Mouse (Mus musculus): ENCODE data around the gene Mcrs1. TPM values are rescaled to one million over a fixed set of nuclear protein-coding genes. Genes with fewer than 3 reads are reported as not detected.

Mcrs1 gene
- polyA plus RNA-seq (2014; fragmentation: Illumina TruSeq; extraction: RNeasy Lipid Tissue Mini Kit (QIAGEN cat#74804); ENCODE audit: low read depth, low replicate concordance), result 47.2 TPM

GRCm38 (mm10) chr15:99251626-99252380, at the start of gene Mcrs1:
TSS of gene Mcrs1 (minus strand) at chr15:99251961.

GRCm38 (mm10) chr15:99295484-99295981, 43.8 kb upstream of the Mcrs1 start, which contains the start of gene Fam186b:
TSS of gene Fam186b (minus strand) at chr15:99295888.

GRCm38 (mm10) chr15:99294813-99295374, 43.1 kb upstream of the Mcrs1 start, which contains the start of gene Prpf40b:
TSS of gene Prpf40b (plus strand) at chr15:99295087.

GRCm38 (mm10) chr15:99224208-99224911, 27.4 kb downstream of the Mcrs1 start, which contains the start of gene Kcnh3:
TSS of gene Kcnh3 (plus strand) at chr15:99224861.

Other genes starting within 250 kb of the Mcrs1 start
- gene Tuba1c, start 222.1 kb downstream of the Mcrs1 start, polyA plus RNA-seq (2014; fragmentation: Illumina TruSeq; extraction: RNeasy Lipid Tissue Mini Kit (QIAGEN cat#74804); ENCODE audit: low read depth, low replicate concordance), result 81.1 TPM
- 0.45 TPM for gene Prph, start 196.8 kb downstream of the Mcrs1 start, polyA plus RNA-seq (2014; fragmentation: Illumina TruSeq; extraction: RNeasy Lipid Tissue Mini Kit (QIAGEN cat#74804); ENCODE audit: low read depth, low replicate concordance)
- 1.6 TPM for gene Troap, start 177.4 kb downstream of the Mcrs1 start, polyA plus RNA-seq (2014; fragmentation: Illumina TruSeq; extraction: RNeasy Lipid Tissue Mini Kit (QIAGEN cat#74804); ENCODE audit: low read depth, low replicate concordance)
- 2.6 TPM for gene C1ql4, start 164.1 kb downstream of the Mcrs1 start, polyA plus RNA-seq (2014; fragmentation: Illumina TruSeq; extraction: RNeasy Lipid Tissue Mini Kit (QIAGEN cat#74804); ENCODE audit: low read depth, low replicate concordance)
- 6.5 TPM for gene Dnajc22, start 158.8 kb downstream of the Mcrs1 start, polyA plus RNA-seq (2014; fragmentation: Illumina TruSeq; extraction: RNeasy Lipid Tissue Mini Kit (QIAGEN cat#74804); ENCODE audit: low read depth, low replicate concordance)
- 15.8 TPM for gene Spats2, start 126.0 kb downstream of the Mcrs1 start, polyA plus RNA-seq (2014; fragmentation: Illumina TruSeq; extraction: RNeasy Lipid Tissue Mini Kit (QIAGEN cat#74804); ENCODE audit: low read depth, low replicate concordance)
- 35.0 TPM for gene Kcnh3, start 27.1 kb downstream of the Mcrs1 start, polyA plus RNA-seq (2014; fragmentation: Illumina TruSeq; extraction: RNeasy Lipid Tissue Mini Kit (QIAGEN cat#74804); ENCODE audit: low read depth, low replicate concordance)
- 53.9 TPM for gene Prpf40b, start 43.1 kb upstream of the Mcrs1 start, polyA plus RNA-seq (2014; fragmentation: Illumina TruSeq; extraction: RNeasy Lipid Tissue Mini Kit (QIAGEN cat#74804); ENCODE audit: low read depth, low replicate concordance)
- 1.6 TPM for gene Fam186b, start 43.9 kb upstream of the Mcrs1 start, polyA plus RNA-seq (2014; fragmentation: Illumina TruSeq; extraction: RNeasy Lipid Tissue Mini Kit (QIAGEN cat#74804); ENCODE audit: low read depth, low replicate concordance)
- gene Fmnl3, start 118.5 kb upstream of the Mcrs1 start, polyA plus RNA-seq (2014; fragmentation: Illumina TruSeq; extraction: RNeasy Lipid Tissue Mini Kit (QIAGEN cat#74804); ENCODE audit: low read depth, low replicate concordance), result 20.8 TPM
- gene Tmbim6, start 140.9 kb upstream of the Mcrs1 start, polyA plus RNA-seq (2014; fragmentation: Illumina TruSeq; extraction: RNeasy Lipid Tissue Mini Kit (QIAGEN cat#74804); ENCODE audit: low read depth, low replicate concordance), result 638 TPM
- 4.5 TPM for gene Nckap5l, start 205.8 kb upstream of the Mcrs1 start, polyA plus RNA-seq (2014; fragmentation: Illumina TruSeq; extraction: RNeasy Lipid Tissue Mini Kit (QIAGEN cat#74804); ENCODE audit: low read depth, low replicate concordance)
- 7.4 TPM for gene Bcdin3d, start 222.8 kb upstream of the Mcrs1 start, polyA plus RNA-seq (2014; fragmentation: Illumina TruSeq; extraction: RNeasy Lipid Tissue Mini Kit (QIAGEN cat#74804); ENCODE audit: low read depth, low replicate concordance)